Mouse (Mus musculus): Measurements from ENCODE around the gene Ctnnbip1. TPM values are rescaled to one million over a fixed set of nuclear protein-coding genes. Genes with fewer than 3 reads are reported as not detected.

Ctnnbip1 gene
- total and polyA plus RNA-seq, 3 experiments = 25.0 to 27.3 (median 25.5) TPM

DNA sequence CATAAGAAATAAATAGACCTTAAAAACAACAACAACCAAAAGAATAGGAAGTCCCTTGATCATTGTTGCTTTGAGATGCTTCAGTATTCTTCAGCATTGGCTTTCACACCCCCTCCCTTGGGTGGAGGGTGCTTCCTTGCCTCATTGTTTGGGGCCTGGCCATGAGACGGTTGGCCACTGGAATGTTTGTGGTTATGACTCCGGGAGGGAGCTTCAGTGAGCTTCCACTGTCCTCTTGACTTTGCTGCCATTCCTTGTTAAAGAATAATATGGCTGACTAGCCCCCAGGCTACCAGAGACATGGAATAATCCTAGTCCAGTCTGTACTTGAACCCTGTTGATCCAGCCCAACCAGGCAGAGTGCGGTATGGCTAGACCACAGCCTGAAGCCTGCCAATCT is 11.1 kb upstream of the Ctnnbip1 start:
- DNase-seq = no peak
- intact Hi-C loops (cut with DNase I) = no loop called here
- no peaks in the 10 kb centered on the region for H3K4me1 ChIP-seq (ENCODE audit: control insufficient read depth, insufficient read depth, low read length)
- no peaks in the 10 kb centered on the region for H3K79me2 ChIP-seq (replicated peaks; ENCODE audit: control insufficient read depth, insufficient read depth, low read length)
- no peak for TF ChIP-seq EP300 (IDR thresholded peaks at IDR 0.05; ENCODE audit: insufficient read depth, low read depth, low read length)
- TF ChIP-seq CTCF (IDR thresholded peaks at IDR 0.05) = no peak
- no peak for TF ChIP-seq POLR2A (IDR thresholded peaks at IDR 0.05; ENCODE audit: insufficient read depth, low read depth, low read length)
- H3K36me3 ChIP-seq (ENCODE audit: control insufficient read depth, insufficient read depth, low read length) = no peaks in the 10 kb centered on the region
- no peak overlapping the region for H3K27ac ChIP-seq
- no peak overlapping the region for H3K9ac ChIP-seq (ENCODE audit: low read depth, low read length)
- no peak overlapping the region for H3K4me3 ChIP-seq
- H3K27me3 ChIP-seq (ENCODE audit: control insufficient read depth, insufficient read depth, low read length) = no peaks in the 10 kb centered on the region
- 71% methylated on average over 3 of the region's 3 CpGs for WGBS

DNA sequence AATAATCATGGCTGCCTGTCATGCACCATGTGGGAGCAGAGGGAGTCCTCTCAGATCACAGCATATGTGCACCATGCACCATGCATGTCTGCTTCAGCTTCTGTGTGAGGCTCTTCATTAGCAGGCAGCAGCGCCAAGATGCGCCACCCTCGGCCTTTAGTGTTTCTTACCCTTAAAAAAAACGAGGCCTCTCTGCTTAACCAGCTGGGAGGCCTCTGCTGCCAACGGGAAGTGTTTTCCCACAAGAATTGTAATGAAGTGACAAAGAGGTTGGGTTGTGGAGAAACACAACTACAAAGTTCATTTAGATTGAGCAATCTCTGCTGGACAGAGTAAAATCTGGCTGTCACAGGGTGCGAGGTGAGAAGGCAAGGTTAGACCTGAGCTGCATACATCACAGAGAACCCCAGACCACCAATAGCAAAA is 6.8 kb upstream of the Ctnnbip1 start:
- WGBS = 53% methylated on average over 6 of the region's 6 CpGs
- no peaks in the 10 kb centered on the region for H3K4me1 ChIP-seq (ENCODE audit: control insufficient read depth, insufficient read depth, low read length)
- no peaks in the 10 kb centered on the region for H3K27me3 ChIP-seq (ENCODE audit: control insufficient read depth, insufficient read depth, low read length)
- intact Hi-C loops (cut with DNase I) = no loop called here
- H3K36me3 ChIP-seq (ENCODE audit: control insufficient read depth, insufficient read depth, low read length) = no peaks in the 10 kb centered on the region
- TF ChIP-seq EP300 (IDR thresholded peaks at IDR 0.05; ENCODE audit: insufficient read depth, low read depth, low read length) = no peak
- no peaks in the 10 kb centered on the region for H3K79me2 ChIP-seq (replicated peaks; ENCODE audit: control insufficient read depth, insufficient read depth, low read length)
- no peak overlapping the region for H3K9ac ChIP-seq (ENCODE audit: low read depth, low read length)
- H3K4me3 ChIP-seq = no peak overlapping the region
- DNase-seq = no peak
- H3K27ac ChIP-seq = no peak overlapping the region

DNA sequence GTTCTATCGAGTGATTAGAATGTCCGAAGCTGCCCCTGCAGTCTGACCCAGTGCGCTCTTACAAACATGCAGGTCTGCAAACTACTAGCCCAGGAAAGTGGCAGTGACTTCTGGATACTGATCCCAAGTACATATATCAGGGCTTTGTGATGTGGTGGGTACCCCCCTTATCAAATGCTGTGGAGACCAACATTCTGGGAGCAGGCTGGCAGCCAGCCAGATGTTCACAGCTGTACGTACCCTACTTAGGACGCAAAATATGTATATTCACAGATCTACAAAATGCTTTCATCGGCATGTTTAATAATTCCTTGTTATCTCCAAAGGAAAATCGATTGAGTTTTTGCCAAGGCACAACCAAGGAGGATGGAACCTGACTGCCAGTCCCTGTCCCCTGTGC is 6.0 kb upstream of the Ctnnbip1 start:
- no peaks in the 10 kb centered on the region for H3K4me1 ChIP-seq (ENCODE audit: control insufficient read depth, insufficient read depth, low read length)
- intact Hi-C loops (cut with DNase I) = no loop called here
- no peak for TF ChIP-seq POLR2A (IDR thresholded peaks at IDR 0.05; ENCODE audit: insufficient read depth, low read depth, low read length)
- no peak for TF ChIP-seq EP300 (IDR thresholded peaks at IDR 0.05; ENCODE audit: insufficient read depth, low read depth, low read length)
- no peak for TF ChIP-seq CTCF (IDR thresholded peaks at IDR 0.05)
- H3K27ac ChIP-seq = no peak overlapping the region
- H3K79me2 ChIP-seq (replicated peaks; ENCODE audit: control insufficient read depth, insufficient read depth, low read length) = no peaks in the 10 kb centered on the region
- no peaks in the 10 kb centered on the region for H3K27me3 ChIP-seq (ENCODE audit: control insufficient read depth, insufficient read depth, low read length)
- no peak overlapping the region for H3K4me3 ChIP-seq
- WGBS = 74% methylated on average over 7 of the region's 7 CpGs
- H3K9ac ChIP-seq (ENCODE audit: low read depth, low read length) = no peak overlapping the region
- no peak for DNase-seq
- no peaks in the 10 kb centered on the region for H3K36me3 ChIP-seq (ENCODE audit: control insufficient read depth, insufficient read depth, low read length)

DNA sequence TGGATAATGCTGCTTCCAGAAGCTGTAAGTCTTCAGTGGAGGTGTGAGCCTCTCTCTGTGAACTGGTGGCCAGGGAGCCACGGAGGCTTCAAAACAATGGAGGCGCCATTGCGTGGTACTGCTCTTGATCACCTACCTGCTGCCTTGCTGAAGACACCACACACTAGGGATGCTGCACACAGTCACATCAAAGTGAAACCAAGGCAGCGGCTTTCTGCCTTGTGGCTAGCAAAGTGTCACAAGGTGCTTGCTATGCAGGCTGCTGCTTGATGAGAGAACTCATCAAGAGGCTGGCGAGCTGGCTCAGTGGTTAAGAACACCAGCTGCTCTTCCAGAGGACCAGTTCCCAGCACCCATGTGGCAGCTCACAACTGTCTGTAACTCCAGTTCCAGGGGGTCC is 2.3 kb upstream of the Ctnnbip1 start:
- Histone ChIP-seq H3K9ac (ENCODE audit: low read depth, low read length) (no peak overlapping the region), H3K36me3 (ENCODE audit: control insufficient read depth, insufficient read depth, low read length) (no peaks in the 10 kb centered on the region), H3K27me3 (ENCODE audit: control insufficient read depth, insufficient read depth, low read length) (no peaks in the 10 kb centered on the region), H3K27ac (no peak overlapping the region), H3K4me1 (ENCODE audit: control insufficient read depth, insufficient read depth, low read length) (peaks cover 11% of the 10 kb centered on the region), H3K79me2 (replicated peaks; ENCODE audit: control insufficient read depth, insufficient read depth, low read length) (no peaks in the 10 kb centered on the region), H3K4me3 (no peak overlapping the region)
- intact Hi-C loops (cut with DNase I) = no loop called here
- 87% methylated on average over 5 of the region's 5 CpGs for WGBS
- no peak for DNase-seq
- TF ChIP-seq POLR2A (IDR thresholded peaks at IDR 0.05; ENCODE audit: insufficient read depth, low read depth, low read length) (no peak), EP300 (IDR thresholded peaks at IDR 0.05; ENCODE audit: insufficient read depth, low read depth, low read length) (no peak), CTCF (IDR thresholded peaks at IDR 0.05) (no peak)

DNA sequence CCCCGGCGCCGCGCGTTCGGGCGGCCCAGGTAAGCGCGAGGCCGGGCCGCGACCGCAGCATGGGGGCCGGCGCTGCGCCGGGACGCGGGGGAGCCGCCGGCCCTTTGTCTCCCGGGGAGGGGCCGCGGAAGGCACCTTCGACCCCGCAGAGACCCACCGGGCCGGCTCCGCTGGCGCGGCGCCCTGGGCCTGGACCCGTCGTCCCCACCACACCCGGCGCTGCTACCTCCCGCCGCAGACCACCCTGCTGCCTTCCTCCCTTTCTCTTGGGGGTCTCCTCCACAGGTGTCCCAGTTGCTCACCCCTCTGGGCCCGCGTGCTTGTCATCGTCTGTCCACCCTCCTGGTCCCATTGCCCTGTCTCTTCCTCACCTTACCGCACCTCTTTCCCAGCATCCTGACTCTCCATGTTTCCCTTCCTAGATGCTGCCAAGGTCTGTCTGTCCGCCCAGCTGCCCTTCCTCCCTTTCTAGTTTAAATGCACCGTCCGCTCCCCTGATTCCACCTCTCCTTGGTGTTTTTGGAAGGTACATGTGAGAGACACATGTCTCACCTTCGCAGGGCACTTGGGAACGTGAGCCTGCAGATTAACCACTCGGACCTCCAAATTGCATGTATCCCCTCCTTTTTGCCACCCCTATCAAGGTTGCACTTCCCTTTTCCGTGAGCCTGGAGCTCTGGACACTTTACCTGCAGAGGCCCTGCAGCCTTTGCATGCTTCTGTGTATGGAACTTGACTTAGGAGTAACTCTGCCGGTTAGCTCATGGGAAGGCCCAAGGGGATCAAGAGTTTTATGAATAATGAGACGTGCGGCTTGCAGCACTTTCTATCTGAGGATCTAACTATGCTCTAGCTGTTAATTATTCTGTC is 550 bp downstream of the Ctnnbip1 start:
- Histone ChIP-seq H3K27ac (peak overlapping the region; percentile 83), H3K79me2 (replicated peaks; ENCODE audit: control insufficient read depth, insufficient read depth, low read length) (peaks cover 1% of the 10 kb centered on the region; the same call in 1 of the 2 replicates), H3K4me3 (peak overlapping the region; percentile 60), H3K9ac (ENCODE audit: low read depth, low read length) (peak overlapping the region; percentile 75), H3K4me1 (ENCODE audit: control insufficient read depth, insufficient read depth, low read length) (peaks cover 14% of the 10 kb centered on the region), H3K27me3 (ENCODE audit: control insufficient read depth, insufficient read depth, low read length) (no peaks in the 10 kb centered on the region), H3K36me3 (ENCODE audit: control insufficient read depth, insufficient read depth, low read length) (no peaks in the 10 kb centered on the region)
- no peak for TF ChIP-seq EP300 (IDR thresholded peaks at IDR 0.05; ENCODE audit: insufficient read depth, low read depth, low read length)
- no peak for TF ChIP-seq CTCF (IDR thresholded peaks at IDR 0.05)
- no peak for TF ChIP-seq POLR2A (IDR thresholded peaks at IDR 0.05; ENCODE audit: insufficient read depth, low read depth, low read length)
- no peak for DNase-seq
- intact Hi-C loops (cut with DNase I) = loop anchor here (2.0 kb wide), 1 partner anchor 64 kb away; the partner anchor contains the start of gene Rbp7
- WGBS = 5% methylated on average over 52 of the region's 52 CpGs

DNA sequence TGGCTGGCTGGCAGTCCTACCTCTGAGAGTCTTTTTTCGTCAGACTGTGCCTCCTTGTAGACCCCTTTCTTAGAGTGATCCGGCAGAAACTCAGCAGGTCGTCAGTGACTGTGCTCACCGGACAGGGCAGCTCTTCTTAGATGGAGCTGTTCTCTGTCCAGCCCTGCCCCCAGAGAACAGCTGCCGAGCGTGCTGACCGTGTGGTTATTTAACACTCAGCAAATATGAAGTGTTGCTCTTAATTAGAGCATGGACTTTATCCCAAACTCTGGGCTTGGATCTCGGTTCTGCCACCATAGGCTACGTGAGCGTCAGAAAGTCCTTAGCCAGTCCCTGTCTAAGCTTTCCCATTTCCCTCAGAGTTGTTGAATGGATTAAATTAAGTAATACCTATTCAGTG is 3.2 kb downstream of the Ctnnbip1 start:
- no peak for DNase-seq
- H3K9ac ChIP-seq (ENCODE audit: low read depth, low read length) = no peak overlapping the region
- peak overlapping the region; percentile 7; the same call in 1 of the 2 replicates for H3K27ac ChIP-seq
- TF ChIP-seq CTCF (IDR thresholded peaks at IDR 0.05) (no peak), POLR2A (IDR thresholded peaks at IDR 0.05; ENCODE audit: insufficient read depth, low read depth, low read length) (no peak), EP300 (IDR thresholded peaks at IDR 0.05; ENCODE audit: insufficient read depth, low read depth, low read length) (no peak)
- H3K4me1 ChIP-seq (ENCODE audit: control insufficient read depth, insufficient read depth, low read length) = peaks cover 28% of the 10 kb centered on the region
- H3K36me3 ChIP-seq (ENCODE audit: control insufficient read depth, insufficient read depth, low read length) = no peaks in the 10 kb centered on the region; the same call in 1 of the 2 replicates
- 57% methylated on average over 10 of the region's 10 CpGs for WGBS
- H3K27me3 ChIP-seq (ENCODE audit: control insufficient read depth, insufficient read depth, low read length) = no peaks in the 10 kb centered on the region
- intact Hi-C loops (cut with DNase I) = loop anchor here (1.0 to 2.0 kb wide), 2 partner anchors 16 to 63 kb away; no protein-coding TSS in a partner anchor
- H3K4me3 ChIP-seq = no peak overlapping the region
- H3K79me2 ChIP-seq (replicated peaks; ENCODE audit: control insufficient read depth, insufficient read depth, low read length) = peaks cover 2% of the 10 kb centered on the region; the same call in 1 of the 2 replicates

Data from heart, adult 2 months (tissue).